Mouse (Mus musculus) forebrain, embryonic 16.5 days (tissue): ENCODE measurements at regions not wholly inside any gene's neighbourhood (a gene's known extent, or its start where the extent isn't known, plus 50 kb on each side); places are given as distances from the start of the nearest gene placed in this dataset.
A peak's percentile ranks its signal among the peaks of the same experiment; 100 is the strongest.

Source experiments
- ATAC-seq: fragments of 200-750 bp; cut with Nextera tagmentation; 2 replicates; pipeline ENCODE4 v1.8.0; 2017; ENCODE audit warnings: mild to moderate bottlenecking, moderate library complexity
- H3K27ac ChIP-seq: fragments of 300-500 bp; sonication (generic); 2 replicates; pipeline ENCODE4 v1.5.1; 2014; ENCODE audit warnings: low read length, control low read depth
- H3K27me3 ChIP-seq: fragments of 300-500 bp; sonication (generic); replicated peaks from 2 replicates; pipeline ENCODE4 v1.6.1; 2014; ENCODE audit warnings: low read length; ENCODE audit not compliant: control insufficient read depth, insufficient read depth
- H3K36me3 ChIP-seq: fragments of 300-500 bp; sonication (generic); 2 replicates; pipeline ENCODE4 v1.6.1; 2014; ENCODE audit not compliant: control insufficient read depth, insufficient read depth
- H3K4me1 ChIP-seq: fragments of 300-500 bp; sonication (generic); replicated peaks from 2 replicates; pipeline ENCODE4 v1.6.1; 2014; ENCODE audit warnings: low read length; ENCODE audit not compliant: control insufficient read depth, insufficient read depth
- H3K4me2 ChIP-seq: fragments of 300-500 bp; sonication (generic); 2 replicates; pipeline ENCODE4 v1.6.1; 2014; ENCODE audit warnings: mild to moderate bottlenecking, low read length, control low read depth
- H3K4me3 ChIP-seq: fragments of 300-500 bp; sonication (generic); replicated peaks from 2 replicates; pipeline ENCODE4 v1.5.1; 2014; ENCODE audit warnings: mild to moderate bottlenecking, low read length, control low read depth
- H3K9ac ChIP-seq: fragments of 300-500 bp; sonication (generic); replicated peaks from 2 replicates; pipeline ENCODE4 v1.6.1; 2014; ENCODE audit warnings: low read depth, low read length, control low read depth
- H3K9me3 ChIP-seq: fragments of 300-500 bp; sonication (generic); 2 replicates; pipeline ENCODE4 v1.6.1; 2016; ENCODE audit warnings: low read length; ENCODE audit not compliant: control insufficient read depth
- WGBS: fragments of 180-500 bp; shearing (Covaris S2); extraction: QIAGEN DNeasy Blood & Tissue Kit; methylation state at CpG from one replicate; pipeline ENCODE4 v1.1.7; 2014; 5-methylcytosine and 5-hydroxymethylcytosine counted together

DNA sequence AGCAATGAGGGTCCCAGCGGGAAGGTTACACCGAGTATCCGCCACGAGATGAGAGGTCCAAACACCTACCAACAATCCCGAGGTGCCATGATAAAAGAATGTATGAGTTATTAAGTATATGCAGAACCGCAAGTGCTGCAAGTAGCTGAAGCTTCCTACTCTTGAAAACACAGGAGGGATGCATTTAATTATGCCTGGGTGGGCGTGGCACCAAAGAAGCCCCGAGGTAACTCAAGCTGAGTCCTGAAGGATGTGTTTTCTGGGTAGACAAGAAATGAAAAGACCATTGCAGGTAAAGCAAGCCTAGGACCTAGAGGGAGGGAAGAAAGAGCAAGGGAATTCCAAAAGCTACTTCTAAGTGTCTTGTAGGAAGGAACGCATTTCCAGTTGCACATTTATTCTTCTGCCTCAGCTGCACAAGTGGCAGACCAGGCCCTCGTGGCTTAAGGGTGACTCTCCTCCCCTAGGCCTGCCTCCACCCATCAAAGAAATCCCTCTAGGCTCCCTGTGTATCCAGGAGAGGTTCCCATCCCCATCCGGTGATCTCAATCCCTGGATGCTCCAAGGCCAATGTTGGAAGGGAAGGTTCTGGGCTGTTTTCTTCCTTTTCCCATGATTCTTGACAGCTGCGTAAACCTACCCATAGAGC is 104.2 kb upstream of the Mgme1 start:
- Histone ChIP-seq H3K4me1 (peaks cover 15% of the 10 kb centered on the region), H3K27me3 (peaks cover 3% of the 10 kb centered on the region), H3K27ac (peak overlapping the region; percentile 79), H3K9ac (peak overlapping the region; percentile 82), H3K36me3 (no peaks in the 10 kb centered on the region), H3K4me3 (peak overlapping the region; percentile 66), H3K4me2 (peak overlapping the region; percentile 94), H3K9me3 (no peaks in the 10 kb centered on the region)
- 28% methylated on average over 12 of the region's 12 CpGs for WGBS
- no peak for ATAC-seq

DNA sequence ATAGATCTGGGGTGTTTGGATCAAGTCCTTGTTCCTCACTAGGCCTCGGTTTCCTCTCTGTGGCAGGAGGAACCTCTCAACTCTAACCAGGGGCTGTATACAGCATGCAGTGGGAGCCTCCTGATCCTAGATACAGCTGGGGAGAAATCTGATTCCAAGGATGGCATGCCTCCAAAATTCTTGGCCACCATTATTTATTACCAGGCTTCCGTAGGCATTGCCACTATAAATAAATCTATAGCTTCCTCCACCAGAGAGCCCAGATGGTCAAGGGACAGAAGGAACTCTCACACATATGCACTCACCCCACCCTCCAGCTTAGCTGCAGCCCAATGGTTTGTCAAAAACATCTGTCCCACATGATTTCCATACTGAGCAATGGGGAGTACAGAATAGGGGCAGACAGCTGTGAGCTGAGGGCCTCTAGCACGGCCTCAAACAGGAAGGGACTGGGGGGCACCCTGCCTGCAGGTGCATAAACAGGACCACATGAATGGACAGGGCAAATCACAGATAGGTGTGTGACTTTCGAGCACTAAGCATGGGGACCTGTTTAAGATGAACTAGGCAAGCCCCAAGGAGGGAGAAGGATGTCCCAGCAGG is 100.8 kb upstream of the Mgme1 start:
- Histone ChIP-seq H3K27ac (no peak overlapping the region), H3K4me1 (peaks cover 19% of the 10 kb centered on the region), H3K4me2 (no peak overlapping the region), H3K4me3 (no peak overlapping the region), H3K36me3 (no peaks in the 10 kb centered on the region), H3K9me3 (no peaks in the 10 kb centered on the region), H3K9ac (no peak overlapping the region), H3K27me3 (peaks cover 3% of the 10 kb centered on the region)
- ATAC-seq: no peak
- WGBS: 71% methylated on average over 4 of the region's 4 CpGs

DNA sequence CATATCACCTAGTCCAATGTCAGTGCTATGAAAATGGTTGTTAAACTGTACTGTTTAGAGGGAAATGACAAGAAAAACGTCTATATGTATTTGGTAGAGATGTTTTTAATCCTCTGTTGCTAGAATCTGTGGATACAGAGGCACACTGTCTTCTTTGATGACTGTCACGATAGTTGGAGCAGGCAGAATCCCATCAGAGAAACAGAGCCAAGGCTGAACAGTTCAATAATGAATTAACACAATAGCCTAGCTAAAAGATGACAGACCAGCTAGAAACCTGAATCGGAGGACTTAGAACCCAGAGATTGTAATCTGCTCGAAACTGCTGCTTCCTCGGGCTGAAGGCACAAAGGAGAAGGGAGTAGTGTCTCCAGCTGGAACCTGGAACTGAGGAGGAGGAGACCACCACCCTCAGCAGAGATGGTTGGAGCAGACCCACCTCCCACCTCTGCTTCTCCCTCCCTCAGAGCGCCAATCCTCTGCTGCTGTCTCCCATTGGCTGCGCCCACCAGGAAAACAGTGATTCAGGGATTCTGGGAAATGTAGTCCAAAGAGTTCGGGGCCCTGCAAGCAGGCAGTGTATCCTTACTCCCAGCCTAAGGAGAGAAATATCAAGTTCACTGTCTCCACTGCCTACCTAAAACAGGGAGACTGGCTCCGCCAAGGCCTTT is 98.2 kb upstream of the Mgme1 start:
- Histone ChIP-seq H3K4me3 (peak overlapping the region; percentile 44), H3K4me1 (peaks cover 4% of the 10 kb centered on the region; the same call in 1 of the 2 replicates), H3K4me2 (peak overlapping the region; percentile 57), H3K9ac (peak overlapping the region; percentile 58), H3K27ac (peak overlapping the region; percentile 81), H3K9me3 (no peaks in the 10 kb centered on the region), H3K27me3 (no peaks in the 10 kb centered on the region; the same call in 1 of the 2 replicates), H3K36me3 (no peaks in the 10 kb centered on the region)
- 10% methylated on average over 9 of the region's 9 CpGs for WGBS
- peak; percentile 100 for ATAC-seq

DNA sequence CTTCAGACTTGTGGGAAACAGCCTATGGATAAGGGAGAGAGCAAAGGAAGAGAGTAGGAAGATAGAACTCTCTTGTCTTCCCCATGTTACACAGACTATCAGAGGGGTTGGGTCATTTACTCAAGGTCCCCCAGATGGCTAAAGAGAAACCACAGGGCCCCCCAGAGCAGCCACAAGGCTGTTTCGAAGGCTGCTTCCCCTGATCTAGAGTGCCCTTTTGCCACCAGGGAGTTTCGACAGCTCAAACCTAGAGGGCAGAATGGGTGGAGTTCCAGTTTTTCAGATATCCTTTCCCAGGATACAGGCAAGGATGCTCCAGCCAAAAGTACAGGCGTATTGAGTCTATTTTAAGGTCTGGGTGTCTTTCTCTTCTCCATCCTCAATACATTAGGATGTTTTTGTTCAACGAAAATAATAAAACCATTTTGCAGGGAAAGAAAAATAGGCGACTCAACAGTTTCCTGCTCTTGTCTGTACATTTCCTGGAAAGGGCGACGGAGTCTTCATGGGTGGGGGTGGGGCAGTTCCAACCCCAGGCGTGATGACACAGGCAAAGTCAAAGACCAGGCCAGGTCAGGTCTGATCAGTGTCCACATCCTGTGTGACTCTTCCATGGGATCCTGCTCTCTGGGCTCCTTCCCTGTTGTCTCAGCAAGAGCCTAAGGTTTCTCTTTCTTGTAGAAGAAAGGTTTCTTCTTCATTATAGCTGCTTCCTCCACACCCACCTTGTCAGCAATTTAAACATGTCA is 96.9 kb upstream of the Mgme1 start:
- no peaks in the 10 kb centered on the region for H3K9me3 ChIP-seq
- H3K27ac ChIP-seq: no peak overlapping the region
- no peak for ATAC-seq
- no peak overlapping the region for H3K4me3 ChIP-seq
- H3K4me1 ChIP-seq: peaks cover 4% of the 10 kb centered on the region; the same call in 1 of the 2 replicates
- no peak overlapping the region for H3K9ac ChIP-seq
- no peaks in the 10 kb centered on the region for H3K36me3 ChIP-seq
- 84% methylated on average over 8 of the region's 8 CpGs for WGBS
- H3K27me3 ChIP-seq: no peaks in the 10 kb centered on the region
- no peak overlapping the region for H3K4me2 ChIP-seq

DNA sequence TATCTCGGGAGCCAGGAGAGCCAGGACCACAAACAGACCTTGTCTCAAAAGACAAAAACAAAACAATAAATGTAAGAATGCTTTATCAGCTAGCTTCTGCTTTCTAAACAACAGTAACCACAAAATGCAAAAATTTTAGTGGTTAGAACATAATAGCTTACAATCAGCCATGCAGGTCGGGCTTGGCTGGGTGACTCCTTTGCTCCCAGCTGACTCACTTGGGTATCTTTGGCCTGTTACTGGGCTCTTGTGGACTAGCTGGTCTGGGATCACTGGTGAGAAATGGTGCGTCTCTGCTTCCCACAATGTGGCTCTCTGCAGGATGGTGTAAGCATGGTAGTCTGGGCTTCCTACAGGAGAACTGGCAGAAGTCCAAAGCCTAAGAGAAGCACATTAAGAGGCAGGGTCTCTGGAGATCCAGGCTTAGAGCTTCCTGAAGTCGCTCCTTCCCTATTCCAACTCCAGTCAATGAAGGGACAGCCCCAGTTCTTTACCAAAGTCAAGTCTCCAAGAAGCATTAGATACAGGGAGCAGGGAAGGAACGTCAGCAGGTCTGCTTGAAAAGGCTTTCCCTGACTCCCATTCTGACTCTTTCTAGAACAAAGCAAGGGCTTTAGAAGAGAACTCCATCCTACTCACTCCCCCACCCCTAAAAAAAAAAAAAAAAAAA is 96.0 kb upstream of the Mgme1 start:
- Histone ChIP-seq H3K27me3 (no peaks in the 10 kb centered on the region), H3K4me1 (peaks cover 4% of the 10 kb centered on the region; the same call in 1 of the 2 replicates), H3K4me2 (no peak overlapping the region), H3K9ac (no peak overlapping the region), H3K9me3 (no peaks in the 10 kb centered on the region), H3K27ac (no peak overlapping the region), H3K36me3 (no peaks in the 10 kb centered on the region), H3K4me3 (no peak overlapping the region)
- 90% methylated on average over 5 of the region's 5 CpGs for WGBS
- no peak for ATAC-seq

DNA sequence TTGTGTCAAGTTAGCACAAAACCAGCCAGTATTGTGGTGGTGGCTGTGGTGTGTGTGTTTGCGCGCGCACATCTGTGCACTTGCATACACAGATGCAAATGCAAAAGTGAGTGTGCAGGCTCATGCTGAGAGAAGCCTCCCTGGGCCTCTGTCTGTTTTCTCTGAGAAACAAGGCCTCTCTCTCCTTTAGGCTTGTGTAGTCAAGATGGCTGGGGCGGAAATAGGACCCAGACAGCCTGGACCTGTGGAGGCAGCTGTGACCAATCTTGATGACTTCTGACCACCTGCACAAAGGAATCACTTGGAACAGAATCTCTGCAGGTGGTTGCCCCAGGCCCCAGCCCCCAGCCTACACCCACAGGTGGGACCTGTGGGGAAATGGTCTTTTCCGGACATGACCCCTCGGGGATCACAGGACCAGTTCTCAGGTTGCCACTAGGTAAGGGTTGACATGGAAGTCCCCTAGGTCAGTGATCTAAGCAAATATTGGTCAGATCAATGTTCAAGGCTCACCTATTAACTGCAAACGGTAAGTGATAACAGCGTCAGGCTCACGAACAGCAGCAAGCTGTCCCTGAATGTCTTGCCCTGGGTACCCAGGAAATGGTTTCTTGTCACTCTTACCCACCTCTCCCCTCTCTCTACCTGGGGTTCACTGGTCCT is 93.8 kb upstream of the Mgme1 start:
- Histone ChIP-seq H3K9ac (no peak overlapping the region), H3K4me2 (no peak overlapping the region), H3K9me3 (no peaks in the 10 kb centered on the region), H3K4me1 (peaks cover 4% of the 10 kb centered on the region; the same call in 1 of the 2 replicates), H3K27me3 (no peaks in the 10 kb centered on the region), H3K27ac (no peak overlapping the region), H3K4me3 (no peak overlapping the region), H3K36me3 (no peaks in the 10 kb centered on the region)
- ATAC-seq: no peak
- 94% methylated on average over 9 of the region's 9 CpGs for WGBS

DNA sequence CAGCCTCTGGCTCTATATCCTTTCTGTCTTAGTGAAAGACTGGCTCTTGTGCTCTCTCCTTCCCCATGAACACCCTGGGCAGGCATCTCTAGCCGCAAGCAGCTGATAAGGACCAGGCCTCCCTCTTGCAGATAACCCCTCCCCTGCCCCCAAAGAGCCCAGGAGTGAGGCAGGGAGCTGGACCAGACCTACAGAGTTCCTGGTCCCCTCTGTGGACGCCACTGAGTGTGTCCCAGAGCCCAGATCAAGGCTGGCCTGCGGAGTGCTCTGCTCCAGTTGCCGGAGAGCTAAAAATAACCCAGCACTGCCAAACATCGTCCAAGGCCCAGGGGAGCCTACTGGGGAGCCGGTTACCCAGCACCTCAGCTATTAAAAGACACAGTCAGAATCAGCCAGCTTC is 93.2 kb upstream of the Mgme1 start:
- Histone ChIP-seq H3K36me3 (no peaks in the 10 kb centered on the region), H3K4me3 (no peak overlapping the region), H3K4me2 (no peak overlapping the region), H3K27me3 (no peaks in the 10 kb centered on the region), H3K9ac (no peak overlapping the region), H3K27ac (no peak overlapping the region), H3K4me1 (peaks cover 4% of the 10 kb centered on the region; the same call in 1 of the 2 replicates), H3K9me3 (no peaks in the 10 kb centered on the region)
- no peak for ATAC-seq
- 52% methylated on average over 6 of the region's 6 CpGs for WGBS

DNA sequence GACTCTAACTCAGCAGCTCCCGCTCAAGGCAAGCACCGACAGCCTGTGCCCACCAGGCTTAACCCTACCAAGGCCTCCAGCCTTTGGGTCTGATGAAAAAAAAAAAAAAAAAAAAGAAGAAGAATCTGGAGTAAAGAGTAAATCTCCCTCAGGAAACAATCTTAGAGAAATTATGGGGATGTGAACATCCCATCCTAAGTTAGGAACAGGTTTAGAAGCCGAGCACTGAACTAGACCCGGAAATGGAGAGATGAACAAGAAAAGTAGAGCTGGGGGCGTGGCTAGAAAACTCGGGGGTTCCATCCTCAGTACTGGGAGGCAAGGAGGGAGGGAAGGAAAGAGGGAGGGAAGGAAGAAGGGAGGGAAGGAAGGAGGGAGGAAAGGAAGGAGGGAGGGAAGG is 92.5 kb upstream of the Mgme1 start:
- 81% methylated on average over 6 of the region's 6 CpGs for WGBS
- Histone ChIP-seq H3K27me3 (no peaks in the 10 kb centered on the region), H3K4me1 (no peaks in the 10 kb centered on the region), H3K9ac (no peak overlapping the region), H3K4me2 (no peak overlapping the region), H3K36me3 (no peaks in the 10 kb centered on the region), H3K4me3 (no peak overlapping the region), H3K27ac (no peak overlapping the region), H3K9me3 (no peaks in the 10 kb centered on the region)
- no peak for ATAC-seq
